Mouse (Mus musculus) stomach, postnatal 0 days (tissue): ENCODE results near the gene Serpina12.

Experiments
- CTCF ChIP-seq: IDR thresholded peaks from 2 replicates; pipeline ENCODE4 v1.5.1; 2016; ENCODE audit warnings: antibody characterized with exemption, low read depth, mild to moderate bottlenecking, moderate library complexity
- EP300 ChIP-seq: optimal IDR thresholded peaks from 2 replicates; pipeline ENCODE3; 2016; ENCODE audit warnings: antibody characterized with exemption

- no peak for TF ChIP-seq EP300
- no peak for TF ChIP-seq CTCF
These were observed 2.8 kb downstream of the Serpina12 start for GRCm38 (mm10) chr12:104041401-104041800.
